Mouse (Mus musculus): Measurements from ENCODE around the gene Ccdc7a. TPM values are rescaled to one million over a fixed set of nuclear protein-coding genes. Genes with fewer than 3 reads are reported as not detected.

Ccdc7a gene
- total RNA-seq, 2 experiments from 2014 or later = not detected

DNA sequence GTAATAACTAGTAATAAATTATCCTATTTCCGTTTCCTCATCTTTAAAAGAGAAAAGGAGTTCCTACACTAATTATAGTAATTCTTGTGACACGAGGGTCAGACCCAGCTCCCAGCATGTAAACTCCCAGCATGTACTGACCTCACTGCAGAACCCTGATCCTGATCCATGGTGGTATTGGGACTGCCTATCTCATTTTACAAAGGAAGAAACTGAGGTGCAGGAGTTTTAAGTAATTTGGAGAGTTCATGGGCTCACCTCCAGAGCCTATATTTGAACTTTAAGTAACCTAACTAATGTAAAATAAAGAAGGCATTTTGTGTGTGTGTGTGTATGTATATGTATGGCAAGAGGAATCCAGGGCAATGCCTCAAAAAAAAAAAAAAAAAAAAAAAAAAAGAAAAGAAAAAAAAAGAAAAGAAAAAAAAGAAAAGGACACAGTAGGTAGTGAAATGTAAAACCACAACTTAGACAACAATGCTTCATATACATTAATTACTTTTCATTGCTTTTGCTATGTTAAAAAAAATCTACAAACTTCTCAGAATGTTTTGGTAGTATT is 378.8 kb downstream of the Ccdc7a start:
- DNase-seq (ENCODE audit: low spot score) = no peak

DNA sequence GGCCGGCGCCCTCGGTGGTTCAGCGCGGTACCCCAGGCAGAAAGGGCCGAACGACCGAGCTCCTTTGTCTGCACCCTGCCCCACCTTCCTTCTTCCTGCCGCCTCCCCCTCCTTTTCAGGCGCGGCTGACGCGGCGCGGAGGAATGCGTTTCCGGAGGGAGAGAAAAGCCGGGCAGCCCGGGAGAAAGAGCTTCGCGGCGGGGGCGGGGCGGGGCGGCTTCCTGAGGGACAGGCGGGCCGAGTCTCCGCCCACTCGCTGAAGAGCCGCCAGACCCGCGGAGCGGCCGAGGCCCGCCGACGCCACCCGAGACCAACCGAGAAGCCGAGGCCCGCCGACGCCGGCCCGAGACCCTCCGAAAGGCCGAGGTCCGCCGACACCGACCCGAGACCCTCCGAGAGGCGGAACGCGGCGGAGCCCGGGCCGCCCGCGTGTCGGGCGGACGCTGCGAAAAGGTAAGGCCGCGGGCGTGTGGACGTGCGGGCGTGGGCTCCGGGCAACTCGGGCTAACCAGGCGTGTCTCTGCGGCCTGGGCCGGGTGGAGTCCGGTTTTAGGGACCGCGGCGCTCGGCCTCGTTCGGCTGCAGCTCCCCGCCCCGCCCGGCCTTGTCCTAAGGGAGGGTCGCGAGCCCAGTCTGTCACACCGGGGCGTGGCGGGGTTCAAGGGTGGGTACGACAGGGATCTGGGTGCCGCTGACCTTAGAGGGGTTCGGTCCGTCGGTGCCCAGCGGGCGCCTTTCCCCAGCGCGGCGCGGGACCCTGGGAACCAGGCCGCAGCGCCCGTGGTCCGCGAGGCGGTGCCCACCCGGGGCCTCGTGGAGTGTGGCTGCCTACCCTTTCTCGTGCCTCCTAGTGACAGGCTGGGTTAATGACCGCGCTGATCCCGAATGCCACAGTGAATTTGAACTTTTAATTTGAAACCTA is 379.5 kb downstream of the Ccdc7a start, which contains the start of gene Itgb1:
Gene Itgb1 (plus strand): TSS at position 148 of the 922 bp plus-strand sequence.
- peak; percentile 92 for DNase-seq (ENCODE audit: low spot score)

DNA sequence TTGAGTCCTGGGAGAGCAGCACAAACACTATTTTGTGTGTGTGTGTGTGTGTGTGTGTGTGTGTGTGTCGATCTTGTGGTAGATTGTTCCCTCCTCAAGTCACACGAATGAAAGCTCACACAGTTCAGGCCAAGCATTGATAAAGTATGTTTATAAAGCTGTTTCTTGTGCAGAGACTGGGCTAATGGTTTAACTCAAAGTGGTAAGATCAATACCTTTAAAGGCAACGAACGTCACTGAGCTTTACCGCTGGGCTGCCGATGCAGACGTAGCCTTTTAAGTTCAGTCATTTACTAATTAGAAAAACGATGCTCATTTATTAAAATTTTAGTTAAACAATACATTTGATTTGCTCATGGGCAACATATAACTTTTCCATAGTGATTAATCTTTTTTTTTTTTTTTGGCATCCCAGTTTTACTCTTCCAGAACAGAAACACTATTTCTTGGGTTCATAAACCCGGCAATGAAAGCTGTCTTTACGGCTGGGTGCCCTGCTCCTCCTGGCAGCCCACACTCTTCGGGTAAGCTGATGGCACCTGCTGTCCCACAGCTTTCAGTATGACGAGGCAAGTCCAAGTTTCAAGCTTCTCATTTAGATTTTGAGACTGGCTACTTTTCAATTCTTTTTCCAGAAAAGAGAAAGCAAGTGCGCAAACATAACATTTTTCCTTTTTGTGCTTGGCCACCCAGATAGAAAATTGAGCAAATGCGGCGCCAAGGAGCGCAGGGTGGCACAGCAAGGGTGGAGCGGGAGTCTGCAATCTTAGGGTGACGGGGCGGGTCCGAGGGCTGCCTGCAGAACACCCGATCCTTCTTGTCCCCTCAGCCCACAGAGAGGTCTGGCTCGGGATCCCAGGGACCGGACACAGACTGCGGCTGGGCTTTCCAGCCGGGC is 380.5 kb downstream of the Ccdc7a start:
- DNase-seq (ENCODE audit: low spot score) = no peak

Other genes starting within 250 kb of the Ccdc7a start
- not detected for gene Ccdc7b, start 1.6 kb upstream of the Ccdc7a start, total RNA-seq (2021)
- not detected for gene Gm10999, start 66.1 kb upstream of the Ccdc7a start, total RNA-seq (2021)
- 10 to 100 TPM; 19.3 to 19.7 TPM for gene 2610044O15Rik8, start 168.9 kb upstream of the Ccdc7a start, total RNA-seq (2021)

Measured in gastrocnemius, adult 18-20 months (tissue).